Mouse (Mus musculus): ENCODE data around the gene Luzp2. TPM values are rescaled to one million over a fixed set of nuclear protein-coding genes. Genes with fewer than 3 reads are reported as not detected.

Gene Luzp2
- polyA plus RNA-seq, 1 experiment = not detected

GRCm38 (mm10) chr7:54861230-54861856 lies 26.0 kb downstream of the Luzp2 start:
- Histone ChIP-seq H3K4me3 (replicated peaks) (no peak overlapping the region), H3K9me3 (no peaks in the 10 kb centered on the region), H3K27me3 (replicated peaks) (no peaks in the 10 kb centered on the region), H3K36me3 (replicated peaks; ENCODE audit: low read length) (no peaks in the 10 kb centered on the region), H3K4me1 (no peaks in the 10 kb centered on the region)
- TF ChIP-seq FLI1 (IDR thresholded peaks at IDR 0.05; ENCODE audit: low read length) (no peak), GATA1 (IDR thresholded peaks at IDR 0.05; ENCODE audit: borderline replicate concordance, low read length) (no peak)

GRCm38 (mm10) chr7:54878928-54879644 lies 43.8 kb downstream of the Luzp2 start:
- H3K9me3 ChIP-seq = no peaks in the 10 kb centered on the region
- no peaks in the 10 kb centered on the region for H3K27me3 ChIP-seq (replicated peaks)
- no peak for TF ChIP-seq FLI1 (IDR thresholded peaks at IDR 0.05; ENCODE audit: low read length)
- TF ChIP-seq GATA1 (IDR thresholded peaks at IDR 0.05; ENCODE audit: borderline replicate concordance, low read length) = no peak
- H3K4me1 ChIP-seq = no peaks in the 10 kb centered on the region
- H3K36me3 ChIP-seq (replicated peaks; ENCODE audit: low read length) = no peaks in the 10 kb centered on the region
- no peak overlapping the region for H3K4me3 ChIP-seq (replicated peaks)

GRCm38 (mm10) chr7:54893709-54894627 lies 58.7 kb downstream of the Luzp2 start:
- TF ChIP-seq GATA1 (IDR thresholded peaks at IDR 0.05; ENCODE audit: borderline replicate concordance, low read length) (no peak), FLI1 (IDR thresholded peaks at IDR 0.05; ENCODE audit: low read length) (no peak)
- Histone ChIP-seq H3K36me3 (replicated peaks; ENCODE audit: low read length) (no peaks in the 10 kb centered on the region), H3K4me3 (replicated peaks) (no peak overlapping the region), H3K4me1 (no peaks in the 10 kb centered on the region), H3K9me3 (no peaks in the 10 kb centered on the region), H3K27me3 (replicated peaks) (no peaks in the 10 kb centered on the region)

GRCm38 (mm10) chr7:54898589-54898988 lies 63.3 kb downstream of the Luzp2 start:
- H3K4me3 ChIP-seq (replicated peaks) = no peak overlapping the region
- no peak for TF ChIP-seq GATA1 (IDR thresholded peaks at IDR 0.05; ENCODE audit: borderline replicate concordance, low read length)
- no peaks in the 10 kb centered on the region for H3K27me3 ChIP-seq (replicated peaks)
- no peaks in the 10 kb centered on the region for H3K4me1 ChIP-seq
- no peaks in the 10 kb centered on the region for H3K9me3 ChIP-seq
- H3K36me3 ChIP-seq (replicated peaks; ENCODE audit: low read length) = no peaks in the 10 kb centered on the region

- H3K27me3 ChIP-seq (replicated peaks) = no peaks in the 10 kb centered on the region
- TF ChIP-seq FLI1 (IDR thresholded peaks at IDR 0.05; ENCODE audit: low read length) (no peak), GATA1 (IDR thresholded peaks at IDR 0.05; ENCODE audit: borderline replicate concordance, low read length) (no peak)
- H3K4me3 ChIP-seq (replicated peaks) = no peak overlapping the region
- no peaks in the 10 kb centered on the region for H3K9me3 ChIP-seq
- H3K4me1 ChIP-seq = no peaks in the 10 kb centered on the region
- H3K36me3 ChIP-seq (replicated peaks; ENCODE audit: low read length) = no peaks in the 10 kb centered on the region
Observed at GRCm38 (mm10) chr7:54909958-54910357, 74.7 kb downstream of the Luzp2 start.

GRCm38 (mm10) chr7:54914030-54914429 lies 78.7 kb downstream of the Luzp2 start:
- Histone ChIP-seq H3K36me3 (replicated peaks; ENCODE audit: low read length) (no peaks in the 10 kb centered on the region), H3K27me3 (replicated peaks) (no peaks in the 10 kb centered on the region)
- no peak for TF ChIP-seq FLI1 (IDR thresholded peaks at IDR 0.05; ENCODE audit: low read length)
- no peak for TF ChIP-seq GATA1 (IDR thresholded peaks at IDR 0.05; ENCODE audit: borderline replicate concordance, low read length)

GRCm38 (mm10) chr7:54921991-54922390 lies 86.7 kb downstream of the Luzp2 start:
- Histone ChIP-seq H3K4me3 (replicated peaks) (no peak overlapping the region), H3K4me1 (no peaks in the 10 kb centered on the region), H3K9me3 (no peaks in the 10 kb centered on the region), H3K36me3 (replicated peaks; ENCODE audit: low read length) (no peaks in the 10 kb centered on the region), H3K27me3 (replicated peaks) (no peaks in the 10 kb centered on the region)
- TF ChIP-seq GATA1 (IDR thresholded peaks at IDR 0.05; ENCODE audit: borderline replicate concordance, low read length) = no peak

More at GRCm38 (mm10) chr7:54914030-54914429, 78.7 kb downstream of the Luzp2 start:
- H3K4me3 ChIP-seq (replicated peaks) = no peak overlapping the region
- H3K9me3 ChIP-seq = no peaks in the 10 kb centered on the region
- H3K4me1 ChIP-seq = no peaks in the 10 kb centered on the region

- H3K36me3 ChIP-seq (replicated peaks; ENCODE audit: low read length) = no peaks in the 10 kb centered on the region
- no peaks in the 10 kb centered on the region for H3K9me3 ChIP-seq
- no peak for TF ChIP-seq GATA1 (IDR thresholded peaks at IDR 0.05; ENCODE audit: borderline replicate concordance, low read length)
- no peak for TF ChIP-seq FLI1 (IDR thresholded peaks at IDR 0.05; ENCODE audit: low read length)
- no peak overlapping the region for H3K4me3 ChIP-seq (replicated peaks)
- H3K4me1 ChIP-seq = no peaks in the 10 kb centered on the region
- H3K27me3 ChIP-seq (replicated peaks) = no peaks in the 10 kb centered on the region
Observed at GRCm38 (mm10) chr7:54956759-54957158, 121.5 kb downstream of the Luzp2 start.

- no peak overlapping the region for H3K4me3 ChIP-seq (replicated peaks)
- H3K4me1 ChIP-seq = no peaks in the 10 kb centered on the region
- TF ChIP-seq FLI1 (IDR thresholded peaks at IDR 0.05; ENCODE audit: low read length) (no peak), GATA1 (IDR thresholded peaks at IDR 0.05; ENCODE audit: borderline replicate concordance, low read length) (no peak)
- H3K36me3 ChIP-seq (replicated peaks; ENCODE audit: low read length) = no peaks in the 10 kb centered on the region
- no peaks in the 10 kb centered on the region for H3K9me3 ChIP-seq
- H3K27me3 ChIP-seq (replicated peaks) = no peaks in the 10 kb centered on the region
Observed at GRCm38 (mm10) chr7:54962678-54963077, 127.4 kb downstream of the Luzp2 start.

All from megakaryocyte, embryonic 14.5 days (primary cell).